Mouse (Mus musculus): ENCODE measurements around the gene March5.

The March5 gene

GRCm38 (mm10) chr19:37208986-37209385, 1.6 kb downstream of the March5 start:
- DNase-seq (ENCODE audit: low read depth), result no peak

GRCm38 (mm10) chr19:37209467-37210128, 2.3 kb downstream of the March5 start:
- no peak for DNase-seq (ENCODE audit: low read depth)

- DNase-seq (ENCODE audit: low read depth), result no peak
These were observed 3.1 kb downstream of the March5 start for GRCm38 (mm10) chr19:37210457-37210856.

- DNase-seq (ENCODE audit: low read depth), result no peak
These were observed 4.1 kb downstream of the March5 start for GRCm38 (mm10) chr19:37211416-37211815.

GRCm38 (mm10) chr19:37214711-37215110, 7.4 kb downstream of the March5 start:
- DNase-seq (ENCODE audit: low read depth), result no peak

GRCm38 (mm10) chr19:37225197-37225862, 18.0 kb downstream of the March5 start:
- DNase-seq (ENCODE audit: low read depth), result no peak

GRCm38 (mm10) chr19:37232598-37232997, 25.3 kb downstream of the March5 start:
- DNase-seq (ENCODE audit: low read depth), result peak; percentile 76

GRCm38 (mm10) chr19:37233561-37234539, 26.5 kb downstream of the March5 start:
- DNase-seq (ENCODE audit: low read depth), result no peak

- no peak for DNase-seq (ENCODE audit: low read depth)
These were observed 28.5 kb downstream of the March5 start for GRCm38 (mm10) chr19:37235818-37236217.

- no peak for DNase-seq (ENCODE audit: low read depth)
These were observed 30.0 kb downstream of the March5 start for GRCm38 (mm10) chr19:37237306-37237705.

- peak; percentile 81 for DNase-seq (ENCODE audit: low read depth)
These were observed 30.5 kb downstream of the March5 start for GRCm38 (mm10) chr19:37237712-37238437.

- no peak for DNase-seq (ENCODE audit: low read depth)
These were observed 31.3 kb downstream of the March5 start for GRCm38 (mm10) chr19:37238651-37239050.

GRCm38 (mm10) chr19:37239096-37239495, 31.8 kb downstream of the March5 start:
- peak; percentile 77 for DNase-seq (ENCODE audit: low read depth)

GRCm38 (mm10) chr19:37241201-37241600, 33.9 kb downstream of the March5 start:
- no peak for DNase-seq (ENCODE audit: low read depth)

- DNase-seq (ENCODE audit: low read depth), result no peak
These were observed 35.4 kb downstream of the March5 start for GRCm38 (mm10) chr19:37242707-37243106.

GRCm38 (mm10) chr19:37246859-37247258, 39.5 kb downstream of the March5 start:
- no peak for DNase-seq (ENCODE audit: low read depth)

- DNase-seq (ENCODE audit: low read depth), result no peak
These were observed 40.9 kb downstream of the March5 start for GRCm38 (mm10) chr19:37248199-37248598.

- no peak for DNase-seq (ENCODE audit: low read depth)
These were observed 44.8 kb downstream of the March5 start for GRCm38 (mm10) chr19:37252104-37252503.

GRCm38 (mm10) chr19:37255321-37255720, 48.0 kb downstream of the March5 start:
- DNase-seq (ENCODE audit: low read depth), result no peak

GRCm38 (mm10) chr19:37262389-37262788, 55.0 kb downstream of the March5 start:
- no peak for DNase-seq (ENCODE audit: low read depth)

- DNase-seq (ENCODE audit: low read depth), result no peak
These were observed 56.2 kb downstream of the March5 start for GRCm38 (mm10) chr19:37263566-37263942.

Measured in c-Kit-positive CD71-positive TER-119-negative erythroid progenitor cells, embryonic 14.5 days (primary cell).